Mouse (Mus musculus) thymus, postnatal 10 days (tissue): ENCODE measurements around the gene Slbp.
A peak's percentile ranks its signal among the peaks of the same experiment; 100 is the strongest.

ENCODE experiments used
- DNase-seq, 2 experiments: peaks; one replicate each; pipeline ENCODE4 v3.0.0; 2021; ENCODE audit warnings: low spot score in 2 of 2

The Slbp gene

DNA sequence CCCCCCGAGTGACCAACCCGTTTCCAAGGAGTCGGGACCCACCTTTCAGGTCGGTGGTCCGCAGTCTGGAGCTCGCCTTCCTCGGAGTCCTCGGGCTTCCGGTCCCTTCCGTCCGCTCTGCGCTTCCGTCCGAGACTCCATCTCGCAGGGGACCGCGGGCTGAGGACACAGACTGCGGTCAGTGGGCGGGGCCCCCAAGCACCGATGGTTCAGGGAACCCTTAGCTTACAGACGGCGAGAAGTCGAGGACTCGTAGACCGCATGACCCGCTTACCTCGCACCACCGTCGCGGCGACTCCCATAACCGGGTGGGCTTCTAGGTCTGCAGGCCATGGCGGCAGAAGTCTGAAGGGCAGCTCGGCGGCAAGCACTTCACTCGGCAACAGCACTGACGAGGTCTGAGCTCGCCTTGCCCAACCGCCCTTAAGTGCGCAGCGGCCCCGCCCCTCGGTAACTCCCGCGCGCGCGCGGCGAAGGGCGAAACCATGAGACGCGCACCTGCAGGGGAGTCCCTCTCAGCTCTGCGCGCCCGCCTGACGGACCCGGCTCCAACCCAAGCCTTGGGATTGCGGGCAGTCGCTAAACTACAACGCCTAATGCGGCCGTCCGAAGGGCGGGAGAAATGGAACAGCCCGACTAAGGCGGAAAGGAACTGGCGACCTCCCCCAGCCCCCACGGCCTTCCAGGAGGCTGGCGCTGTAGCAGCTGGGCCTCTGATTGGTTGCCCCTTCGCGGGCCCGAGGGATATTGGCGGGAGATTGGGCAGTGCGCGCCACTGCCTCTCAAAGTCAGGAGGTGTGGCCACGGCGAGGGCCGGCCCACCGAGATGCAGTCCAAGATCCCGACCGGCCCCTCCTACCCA, at the start of gene Slbp:
Slbp (minus strand) TSS at position 654 of the 862 bp plus-strand sequence.
- peak; percentile 87 to 90 for DNase-seq

DNA sequence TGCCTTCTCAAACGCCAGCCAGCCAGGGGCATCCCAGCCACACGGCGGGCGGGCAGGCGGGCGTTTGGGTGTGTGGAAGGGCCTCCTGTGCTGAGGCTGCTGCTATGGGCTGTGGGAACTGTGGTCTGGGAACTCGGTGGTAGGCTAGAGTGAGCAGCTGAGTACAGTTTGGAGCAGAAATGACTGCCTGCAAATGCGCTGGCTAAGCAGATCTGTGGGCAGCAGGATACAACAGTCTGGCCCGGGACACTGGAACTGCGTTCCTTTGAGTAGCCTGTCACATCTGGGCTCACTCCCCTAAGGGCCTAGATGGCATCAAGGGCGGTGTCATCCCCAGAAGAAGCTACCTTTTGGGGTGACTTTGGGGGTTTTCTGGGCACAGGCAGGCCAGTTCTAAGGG, 49.5 kb upstream of the Slbp start:
- no peak for DNase-seq

DNA sequence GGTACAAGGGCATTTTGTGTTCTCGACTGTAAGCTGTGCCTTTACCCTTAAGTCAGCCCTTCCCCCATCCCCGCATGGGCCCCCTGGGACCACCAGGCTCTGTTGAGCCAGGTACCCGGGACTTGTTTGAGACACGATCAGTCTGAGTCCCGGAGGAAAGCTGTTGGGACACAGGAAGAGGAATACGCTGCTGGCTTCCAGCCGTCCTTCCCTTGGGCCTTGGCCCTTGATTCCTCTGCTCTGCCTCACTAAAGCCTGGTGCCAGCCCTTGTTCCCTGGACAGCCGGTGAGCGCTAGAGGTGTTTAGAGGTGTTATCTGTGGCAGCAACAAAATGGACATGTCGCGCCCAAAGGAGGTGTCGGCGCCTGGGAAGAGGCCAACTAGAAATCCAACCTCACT, 47.6 kb upstream of the Slbp start:
- no peak for DNase-seq

DNA sequence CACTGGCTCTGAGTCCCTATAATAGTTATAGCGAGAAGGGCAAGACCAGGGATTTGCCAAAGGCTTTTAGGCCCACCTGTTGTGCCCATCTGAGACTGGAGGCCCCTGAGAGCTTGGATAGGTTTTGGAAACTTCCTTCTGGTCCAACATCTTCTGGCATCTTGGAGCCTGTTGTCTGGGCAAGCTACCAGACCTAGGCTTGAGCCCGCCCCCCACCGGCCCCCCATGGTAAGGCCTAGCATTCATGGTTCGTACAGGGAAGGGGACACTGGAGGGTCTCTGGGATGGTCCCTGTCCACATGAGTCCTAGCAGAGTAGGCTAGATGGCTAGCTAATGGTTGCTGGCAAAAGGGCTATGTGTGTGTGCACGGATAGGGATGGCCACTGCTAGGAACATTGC, 46.3 kb upstream of the Slbp start:
- DNase-seq, result no peak

DNA sequence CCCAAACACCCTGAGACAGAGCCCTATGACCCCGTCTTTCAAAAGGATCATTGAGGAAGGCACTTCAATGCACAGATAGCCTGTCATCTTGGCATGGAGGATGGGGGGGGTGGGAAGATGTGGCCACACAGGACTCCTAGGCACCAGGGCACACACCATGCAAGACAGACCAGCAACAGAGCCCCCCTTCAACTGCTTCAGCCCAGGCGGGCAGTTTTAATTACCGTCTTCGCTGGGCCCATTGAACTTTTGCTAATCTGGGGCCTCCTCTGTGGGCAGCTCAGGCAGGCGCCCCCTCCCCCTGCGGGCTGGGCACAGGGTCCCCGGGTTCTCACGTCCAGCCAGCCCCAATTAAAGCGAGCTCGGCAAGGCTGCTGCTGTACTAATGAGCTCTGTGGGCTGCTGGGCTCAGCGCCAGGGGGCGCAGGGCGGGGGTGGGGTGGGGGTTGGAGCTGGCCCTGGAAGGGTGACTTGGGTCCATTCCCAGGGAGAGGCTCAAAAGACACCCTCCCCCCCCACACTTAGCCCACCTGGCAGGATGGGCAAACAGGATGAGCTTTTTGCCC, 45.7 kb upstream of the Slbp start:
- no peak for DNase-seq

DNA sequence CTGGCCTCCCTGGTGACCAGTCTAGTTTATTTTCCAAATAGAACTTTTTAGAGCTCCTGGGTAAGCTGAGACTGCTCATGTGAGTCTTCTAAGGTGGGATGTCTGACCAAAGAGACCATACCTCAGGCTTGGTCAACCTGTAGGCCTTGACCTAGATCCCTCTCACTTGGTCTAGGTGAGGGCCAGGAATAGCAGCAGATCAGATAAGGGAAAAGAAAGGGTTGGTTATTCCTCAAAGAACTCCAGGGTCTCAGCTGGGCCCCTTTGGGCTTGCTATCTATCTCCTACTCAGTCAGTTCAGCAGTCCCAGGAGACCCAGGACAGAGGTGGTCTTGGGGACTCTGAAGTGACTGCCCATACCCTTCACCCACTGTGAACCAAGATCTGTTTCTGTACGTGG, 45.2 kb upstream of the Slbp start:
- DNase-seq, result no peak

DNA sequence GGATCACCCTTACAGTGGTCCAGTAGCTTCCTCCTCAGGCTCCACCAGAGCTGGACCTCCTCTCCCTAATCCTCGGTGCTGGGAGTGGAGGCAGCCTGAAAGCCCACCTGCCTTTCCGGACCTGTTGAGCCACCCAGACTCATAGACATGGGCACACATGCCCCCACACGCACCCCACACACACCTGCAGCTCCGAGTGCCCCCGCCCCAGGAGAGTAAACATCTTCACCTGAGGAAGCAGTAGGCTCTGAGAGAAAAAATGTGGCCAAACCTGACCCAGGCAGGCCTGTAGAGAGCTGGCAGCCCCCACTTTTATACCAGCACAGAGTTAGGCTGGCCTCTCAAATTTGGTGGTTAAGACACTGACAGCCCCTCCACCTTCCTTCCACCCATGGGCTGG, 44.1 kb upstream of the Slbp start:
- DNase-seq, result no peak

DNA sequence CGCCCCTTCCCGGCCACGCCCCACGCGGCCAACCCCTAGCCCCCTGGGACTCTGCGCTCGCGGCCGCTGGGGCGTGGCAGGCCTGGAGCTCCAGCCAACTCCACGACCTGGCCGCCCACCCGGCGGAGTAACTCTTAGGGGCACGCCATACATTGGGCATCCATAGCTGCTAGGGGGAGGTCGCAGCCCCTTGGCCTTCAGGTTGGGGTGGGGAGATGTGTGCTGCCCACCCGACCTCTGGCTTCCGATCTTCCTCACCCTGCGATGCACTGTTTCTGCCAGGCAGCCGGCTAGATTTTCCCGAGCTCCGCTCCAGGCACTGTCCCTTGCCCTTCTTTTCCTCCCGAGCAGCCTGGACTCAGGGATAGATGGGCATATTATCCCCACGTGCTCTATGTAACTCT, 43.3 kb upstream of the Slbp start:
- no peak for DNase-seq

DNA sequence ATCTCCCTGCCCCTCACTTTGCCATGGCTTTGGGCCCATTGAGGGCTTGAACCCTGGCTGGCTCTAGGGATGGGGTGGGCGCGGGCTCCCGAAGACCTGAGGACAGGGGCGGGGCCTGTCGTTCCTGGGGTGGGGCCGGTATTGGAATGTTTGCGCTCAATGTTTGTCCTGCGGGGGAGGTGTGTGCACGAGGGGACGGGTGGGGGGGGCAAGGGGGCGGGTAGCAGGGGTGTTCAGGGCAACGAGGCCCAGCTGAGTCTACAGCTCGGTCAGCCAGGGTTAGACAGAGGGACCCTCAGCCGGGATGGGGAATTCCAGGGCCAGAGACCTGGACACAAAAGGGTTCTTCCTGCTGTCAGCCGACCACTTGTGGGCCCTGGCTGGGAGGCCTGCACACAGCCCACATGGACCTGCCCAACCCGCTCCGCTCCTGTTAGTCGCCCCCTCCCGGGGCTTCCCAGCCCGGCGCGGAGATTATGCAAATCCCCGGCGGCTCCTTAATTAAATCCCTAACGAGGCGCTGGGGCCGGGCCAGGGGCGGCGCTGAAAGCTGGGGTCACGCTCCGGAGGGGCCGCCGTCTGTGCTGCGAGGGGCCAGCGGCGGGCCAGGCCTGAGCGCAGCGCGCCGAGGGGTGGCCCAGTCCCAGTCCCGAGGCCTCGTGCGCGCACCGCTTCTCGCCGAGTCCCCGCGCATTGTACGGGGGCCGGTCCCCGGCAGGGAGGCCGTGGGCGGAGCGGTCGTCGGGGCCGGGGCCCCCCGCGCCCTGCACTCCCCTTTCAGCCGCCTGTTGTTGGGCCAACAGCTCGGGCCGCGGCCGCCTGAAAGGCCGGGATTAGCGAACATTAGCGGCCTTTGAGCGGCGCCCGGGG, 42.7 kb upstream of the Slbp start:
- no peak for DNase-seq

DNA sequence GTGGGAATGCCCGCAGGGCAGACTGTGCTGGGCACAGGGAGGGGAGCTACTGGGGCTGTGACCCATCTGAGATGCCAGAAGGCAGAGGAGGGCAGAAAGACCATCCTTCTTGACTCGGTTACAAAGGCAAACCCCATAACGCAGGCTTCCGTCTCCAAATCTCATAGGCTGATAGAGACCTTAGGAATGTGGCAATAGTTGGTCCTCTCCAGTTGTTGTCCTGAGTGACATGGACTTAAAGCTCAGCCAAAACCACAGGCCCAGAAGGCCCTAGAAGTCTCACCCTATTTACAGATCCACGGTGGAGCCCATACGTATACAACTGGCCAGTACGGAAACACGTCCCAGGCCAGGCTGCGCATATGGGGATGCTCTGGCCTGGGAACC, 42.1 kb upstream of the Slbp start:
- DNase-seq, result no peak

DNA sequence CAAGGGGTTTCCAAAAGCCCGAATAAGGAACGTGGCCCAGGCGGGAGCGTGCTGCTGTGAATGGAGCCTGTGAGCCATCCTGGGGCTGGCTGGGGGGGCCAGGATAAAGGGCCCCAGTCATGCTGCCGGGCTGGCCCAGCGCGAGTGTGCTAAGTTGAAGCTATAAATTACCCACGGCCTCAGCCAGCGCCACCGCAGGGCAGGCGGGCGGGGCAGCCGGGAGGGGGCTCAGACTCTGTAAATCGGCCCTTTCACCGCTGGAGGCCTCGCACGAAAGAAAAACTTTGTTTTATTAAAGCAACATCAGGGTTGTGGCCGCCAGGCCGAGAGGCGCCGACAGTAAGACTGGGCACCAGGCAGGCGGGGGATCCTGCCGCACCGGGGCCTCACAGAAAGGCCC, 40.0 kb upstream of the Slbp start:
- DNase-seq, result no peak

DNA sequence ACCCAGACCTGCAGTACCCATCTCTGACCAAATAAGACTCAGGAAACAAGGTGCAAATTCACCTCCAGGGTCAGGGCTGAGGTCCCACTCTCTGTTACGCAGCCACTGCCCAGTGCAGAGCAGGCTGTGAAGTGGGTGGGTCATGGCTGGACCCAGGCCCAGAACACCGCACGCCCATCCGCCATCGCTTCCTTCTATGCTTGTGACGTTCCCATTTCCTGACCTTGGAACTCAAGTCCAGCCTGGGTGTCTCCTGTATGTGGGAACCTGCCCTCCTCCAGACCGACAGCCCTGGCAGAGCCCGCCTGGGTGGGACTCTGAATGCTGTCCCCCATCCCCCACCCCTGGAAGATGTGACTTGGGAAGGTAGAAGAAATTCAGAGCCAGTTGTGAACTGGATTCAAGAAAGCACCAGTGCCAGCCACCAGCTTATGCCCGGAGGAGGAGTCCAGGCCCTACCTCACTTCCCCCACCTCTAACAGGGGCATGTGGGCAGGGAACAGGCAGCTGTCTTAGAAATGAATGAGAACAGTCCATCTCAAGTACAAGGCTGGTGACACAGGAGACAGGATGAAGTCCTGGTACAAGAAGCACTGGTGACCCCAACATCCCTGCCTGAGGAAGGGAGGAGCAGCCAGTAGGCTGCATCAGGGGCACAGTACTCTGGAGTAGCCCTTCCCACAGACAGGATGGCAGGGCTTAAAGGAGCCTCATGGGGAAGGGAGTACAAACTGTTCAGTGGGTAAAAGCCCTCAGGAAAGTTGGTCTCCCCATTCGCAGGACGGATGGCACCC, 37.7 kb upstream of the Slbp start:
- DNase-seq, result no peak

DNA sequence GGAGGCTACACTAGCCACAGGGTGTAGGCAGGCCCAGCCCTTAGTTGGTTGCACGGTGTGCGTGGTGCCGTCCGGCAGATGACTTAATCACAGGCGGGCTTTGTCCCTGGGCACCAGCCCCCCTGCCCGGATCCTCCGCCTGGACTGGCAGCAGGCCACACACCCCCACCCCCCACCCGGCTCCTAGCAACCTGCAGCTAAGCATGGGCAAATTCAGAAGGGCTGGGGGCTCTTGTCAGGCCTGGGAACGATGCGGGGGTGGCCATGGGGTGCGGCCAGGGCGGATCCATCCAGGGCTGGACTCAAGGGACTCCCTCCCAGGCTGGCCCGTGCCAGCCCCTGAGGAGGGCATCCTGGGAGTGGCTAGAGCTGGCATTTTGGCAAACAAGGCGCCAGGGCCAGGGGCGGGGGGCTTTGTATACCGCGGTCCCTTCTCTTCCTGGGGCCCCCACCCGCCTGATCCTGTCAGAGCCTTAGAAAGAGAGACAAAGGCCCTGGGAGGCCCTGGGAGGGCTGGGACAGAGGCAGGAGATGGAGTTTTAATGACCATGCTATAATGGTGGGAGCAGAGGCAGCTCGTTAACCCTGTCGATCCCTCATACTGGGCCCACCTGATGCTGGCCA, 37.0 kb upstream of the Slbp start:
- DNase-seq, result no peak

DNA sequence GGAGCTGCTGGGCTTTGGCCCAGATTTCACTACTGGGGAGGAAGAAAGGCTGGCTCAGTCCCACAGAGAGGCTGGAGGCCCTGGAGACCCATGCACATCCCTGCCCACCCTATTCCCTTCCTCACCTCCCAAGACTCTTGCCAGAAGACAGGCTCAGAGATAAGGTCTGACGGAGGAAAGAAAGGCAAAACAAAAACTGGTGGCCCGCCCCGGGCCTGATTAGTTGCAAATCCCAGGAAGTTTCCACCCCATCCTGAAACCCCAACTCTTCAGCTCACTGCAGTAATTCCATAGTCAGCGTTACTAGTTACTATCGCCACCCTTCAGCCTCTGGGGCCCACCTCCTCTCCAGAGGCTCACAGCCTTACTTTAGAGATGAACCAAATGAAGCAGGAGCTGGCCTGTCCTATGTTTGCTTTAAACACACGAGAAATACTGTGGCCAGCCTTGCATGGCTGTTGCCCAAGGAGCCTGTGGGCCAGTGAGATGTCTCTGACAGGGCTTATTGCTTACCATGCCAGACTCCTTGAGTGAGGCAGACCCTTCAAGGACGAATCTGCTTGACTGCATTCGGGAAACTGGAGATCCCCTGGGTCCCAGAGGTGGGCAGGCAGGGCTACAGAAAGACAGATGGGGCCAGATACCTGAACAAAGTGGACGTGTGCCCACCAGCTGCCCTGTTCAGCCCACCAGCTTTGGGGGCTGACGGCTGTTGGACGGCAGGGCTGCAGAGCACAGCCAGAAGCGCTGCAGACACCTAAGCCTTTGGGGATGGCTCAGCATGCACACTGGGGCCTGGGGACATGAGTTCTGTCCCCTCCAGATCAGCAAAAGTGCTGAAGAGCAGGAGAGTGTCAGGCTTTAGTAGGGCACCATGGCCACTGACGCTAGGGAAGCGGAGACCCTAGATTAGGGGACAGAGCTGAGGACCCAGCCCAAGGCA, 36.2 kb upstream of the Slbp start:
- DNase-seq, result no peak

DNA sequence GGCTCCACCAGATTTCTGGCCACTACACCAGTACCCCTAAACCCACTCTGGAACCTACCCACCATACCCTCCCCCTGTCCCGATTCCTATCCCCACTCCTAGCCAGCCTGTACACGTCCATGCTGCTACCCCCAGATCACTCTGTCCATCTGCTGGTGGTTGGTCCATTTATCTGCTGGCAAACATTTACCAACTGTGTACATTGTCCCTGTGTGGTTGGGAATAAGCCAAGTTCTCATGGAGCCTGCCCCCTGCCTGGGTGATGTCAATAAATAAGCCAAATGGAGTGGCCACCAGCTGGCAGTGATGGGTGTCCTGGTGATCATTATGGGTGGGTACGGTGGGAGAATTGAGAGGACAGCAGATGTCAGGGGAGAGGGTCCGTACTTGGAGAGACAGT, 34.8 kb upstream of the Slbp start:
- DNase-seq, result no peak

DNA sequence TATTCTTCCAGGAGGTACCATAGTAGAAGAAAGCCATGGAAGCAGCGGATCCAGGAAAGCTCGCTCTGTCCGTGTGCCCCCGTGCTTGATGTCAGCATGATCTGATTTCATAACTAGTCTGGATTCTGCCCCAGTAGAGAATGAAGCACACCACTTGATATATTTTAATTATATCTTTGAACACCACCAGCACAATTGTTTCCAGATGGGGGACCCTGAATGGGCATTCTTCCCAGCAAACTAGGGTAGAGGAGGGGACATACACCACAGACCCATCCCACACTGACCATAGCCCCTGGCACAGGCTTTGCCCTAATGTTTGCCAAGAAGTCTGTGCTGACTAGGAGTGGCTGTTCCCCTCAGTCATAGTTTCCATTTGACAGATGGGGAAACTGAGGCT, 32.6 kb upstream of the Slbp start:
- no peak for DNase-seq

DNA sequence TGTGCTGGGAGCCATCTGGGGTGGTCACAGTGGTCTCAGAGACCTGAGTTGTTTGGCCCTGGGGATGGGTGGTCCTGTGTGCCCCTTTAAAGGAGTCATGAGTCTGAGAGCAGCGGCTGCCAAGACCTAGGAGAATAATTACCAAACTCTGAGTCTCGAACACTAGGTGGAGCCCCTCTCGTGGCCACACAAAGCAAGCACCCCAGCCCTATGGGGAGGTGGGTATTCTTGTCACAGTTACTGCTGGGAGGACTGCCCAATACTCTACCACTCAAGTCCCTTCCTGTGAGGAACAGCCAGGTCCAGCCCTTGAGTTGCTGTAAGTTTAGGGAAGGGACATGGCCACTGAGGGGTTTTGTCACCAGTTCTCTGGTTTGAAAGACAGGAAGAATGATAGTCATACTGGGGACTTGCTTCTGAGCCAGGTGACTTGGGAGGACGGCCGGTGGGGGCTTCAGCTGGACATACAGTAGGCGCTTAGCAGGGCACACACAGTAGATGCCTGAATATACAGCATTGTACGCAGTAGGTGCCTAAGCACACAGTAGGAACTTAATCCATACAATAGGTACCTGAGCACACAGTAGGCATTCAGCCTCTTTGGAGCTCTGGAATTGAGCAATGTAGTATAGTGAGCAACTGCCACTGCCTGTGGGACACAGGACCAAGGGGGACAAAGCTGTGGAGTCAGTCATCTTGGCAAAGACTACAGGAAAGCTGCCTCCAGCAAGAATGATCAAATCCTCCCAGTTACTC, 31.7 kb upstream of the Slbp start:
- peak in 1 of 2 experiments; percentile 25 for DNase-seq

DNA sequence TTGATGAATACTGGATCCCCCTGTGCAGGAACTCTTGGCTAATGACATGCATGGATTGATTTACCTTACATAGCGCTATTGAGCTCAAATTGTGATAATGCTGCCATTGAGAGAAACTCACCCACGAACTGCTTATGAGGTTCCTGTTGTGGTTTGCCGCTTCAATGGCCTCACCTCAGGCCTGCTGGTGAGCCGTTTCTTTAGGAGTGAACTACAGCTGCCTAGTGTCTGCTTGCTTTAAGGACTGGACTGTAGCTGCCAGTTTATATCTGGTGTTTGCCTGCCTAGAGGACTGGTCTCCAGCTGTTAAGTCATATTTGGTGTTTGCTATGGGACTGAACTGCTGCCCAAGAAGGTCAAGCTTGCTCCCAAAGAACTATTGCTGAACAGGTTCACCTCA, 30.6 kb upstream of the Slbp start:
- no peak for DNase-seq

DNA sequence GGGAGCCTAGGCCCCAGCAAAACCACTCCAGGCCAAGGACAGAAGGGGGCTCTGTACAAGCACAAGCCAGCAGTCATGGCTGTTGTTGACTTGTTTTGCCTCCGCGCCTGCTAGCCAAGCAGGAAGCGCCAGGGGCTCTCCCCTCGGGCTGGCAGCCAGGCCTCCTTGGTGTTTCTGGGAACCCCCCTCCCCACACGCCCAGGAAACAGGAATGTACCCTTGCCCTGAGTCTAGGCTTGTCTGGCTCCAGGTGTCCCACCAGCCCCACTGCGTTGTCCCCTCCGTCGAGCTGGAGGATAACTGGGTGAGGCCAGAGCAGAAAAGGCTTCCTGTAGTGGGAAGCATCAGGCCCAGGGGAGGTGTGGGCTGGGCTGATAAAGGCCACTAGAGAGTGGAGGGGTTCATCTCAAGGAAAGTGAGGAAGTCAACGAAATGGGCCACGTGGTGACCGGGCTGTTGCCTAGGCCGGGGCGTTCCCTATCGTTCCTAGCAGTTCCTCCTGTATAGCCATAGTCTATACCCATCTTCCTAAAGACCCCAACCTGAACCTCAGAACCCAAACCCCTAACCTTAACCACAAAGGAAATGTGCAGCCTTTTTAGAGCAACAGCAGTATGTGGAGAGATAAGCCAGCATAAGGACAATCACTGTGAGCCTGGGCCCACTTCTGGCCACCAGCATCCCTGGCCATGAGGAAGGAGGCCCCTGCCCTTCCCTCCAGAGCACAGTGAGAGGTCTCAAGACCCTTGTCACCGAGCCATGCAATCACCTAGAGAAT, 29.4 kb upstream of the Slbp start:
- DNase-seq, result no peak
